Mouse (Mus musculus): ENCODE measurements around the gene Atp5d. TPM values are rescaled to one million over a fixed set of nuclear protein-coding genes. Genes with fewer than 3 reads are reported as not detected.

Gene Atp5d
- total RNA-seq, 2 experiments from 2014 or later, result 982 to 996 TPM

- no peak for DNase-seq
Measured at GRCm38 (mm10) chr10:80139975-80140665, 1.7 kb downstream of the Atp5d start.

DNA sequence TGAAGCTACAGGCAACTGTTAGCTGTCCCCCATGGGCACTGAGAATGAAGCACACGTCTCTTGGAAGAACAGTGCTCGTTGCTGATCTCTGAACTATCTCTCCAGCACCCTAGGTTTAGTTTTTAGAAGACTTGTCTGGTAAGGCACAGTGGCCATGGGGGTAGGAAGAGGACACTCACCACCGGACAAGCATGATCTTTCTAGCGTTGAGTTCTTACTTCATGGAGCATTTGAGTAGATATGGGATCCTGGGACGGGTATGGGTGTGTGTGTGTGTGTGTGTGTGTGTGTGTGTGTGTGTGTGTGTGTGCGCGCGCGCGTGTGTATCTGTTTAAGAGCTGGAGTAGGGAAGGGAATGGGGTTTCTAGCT lies 2.2 kb downstream of the Atp5d start, which contains the start of gene Cbarp:
Gene Cbarp, minus strand, starts transcription at position 170 of the 370 bp plus-strand sequence.
- DNase-seq, result no peak

GRCm38 (mm10) chr10:80141243-80141642 lies 2.8 kb downstream of the Atp5d start:
- DNase-seq, result peak; percentile 97

DNA sequence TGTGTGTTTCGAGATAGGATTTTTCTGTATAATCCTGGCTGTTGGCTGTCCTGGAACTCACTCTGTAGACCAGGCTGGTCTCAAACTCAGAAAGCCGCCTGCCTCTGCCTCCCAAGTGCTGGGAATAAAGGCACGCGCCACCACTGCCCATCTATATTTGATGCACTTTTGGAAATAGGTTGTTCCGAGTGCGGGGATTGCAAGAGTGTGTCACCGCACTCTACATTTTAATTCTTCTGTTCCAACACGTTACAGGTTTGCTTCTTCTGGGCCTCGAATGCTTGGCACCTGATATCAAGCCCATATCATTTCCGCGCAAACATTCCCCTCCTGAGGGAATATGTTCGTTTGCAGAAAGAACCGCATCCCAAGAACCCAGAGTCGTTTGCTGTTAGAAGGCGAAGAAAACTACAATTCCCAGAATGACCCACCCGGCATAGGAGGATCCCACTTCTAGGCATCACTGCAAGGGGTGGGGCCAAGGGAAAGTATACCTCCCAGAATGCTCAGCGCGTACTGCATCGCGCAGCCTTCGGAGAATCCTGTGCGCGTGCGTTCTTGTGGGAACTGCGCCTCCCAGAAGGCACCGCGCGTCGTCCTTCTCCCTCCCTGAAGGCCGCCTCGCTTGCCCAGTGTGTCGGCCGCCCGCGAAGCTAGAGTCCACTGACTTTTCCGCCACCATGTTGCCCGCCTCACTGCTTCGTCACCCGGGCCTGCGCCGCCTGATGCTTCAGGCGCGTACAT lies 3.5 kb downstream of the Atp5d start:
- peak; percentile 95 for DNase-seq

- peak; percentile 68 for DNase-seq
Measured at GRCm38 (mm10) chr10:80142530-80142925, 4.1 kb downstream of the Atp5d start.

GRCm38 (mm10) chr10:80143664-80144063 lies 5.2 kb downstream of the Atp5d start:
- no peak for DNase-seq

DNA sequence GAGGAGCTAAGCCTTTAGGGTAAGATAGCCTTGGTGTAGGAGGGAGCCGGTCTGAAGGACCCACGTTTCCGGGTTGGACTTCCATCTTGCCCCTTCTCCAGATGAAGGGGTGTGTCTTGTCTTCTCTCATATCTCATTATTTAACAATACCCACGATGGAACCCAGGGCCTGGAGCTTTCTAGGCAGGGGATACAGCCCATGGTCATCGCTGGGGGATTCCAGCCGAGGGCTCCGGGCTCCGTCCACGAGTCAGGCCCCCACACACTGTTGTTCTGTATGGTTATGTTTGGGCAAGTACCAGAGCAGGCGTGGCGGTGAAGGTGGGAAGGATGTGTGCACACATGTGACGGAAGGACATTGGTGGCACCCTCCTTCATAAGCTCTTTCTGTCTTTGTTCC lies 5.7 kb downstream of the Atp5d start:
- DNase-seq, result no peak

GRCm38 (mm10) chr10:80144864-80145838 lies 6.7 kb downstream of the Atp5d start:
- DNase-seq, result peak; percentile 85

- DNase-seq, result peak; percentile 67
Measured at GRCm38 (mm10) chr10:80145896-80146295, 7.5 kb downstream of the Atp5d start.

GRCm38 (mm10) chr10:80146568-80147011 lies 8.2 kb downstream of the Atp5d start:
- peak; percentile 47 for DNase-seq

DNA sequence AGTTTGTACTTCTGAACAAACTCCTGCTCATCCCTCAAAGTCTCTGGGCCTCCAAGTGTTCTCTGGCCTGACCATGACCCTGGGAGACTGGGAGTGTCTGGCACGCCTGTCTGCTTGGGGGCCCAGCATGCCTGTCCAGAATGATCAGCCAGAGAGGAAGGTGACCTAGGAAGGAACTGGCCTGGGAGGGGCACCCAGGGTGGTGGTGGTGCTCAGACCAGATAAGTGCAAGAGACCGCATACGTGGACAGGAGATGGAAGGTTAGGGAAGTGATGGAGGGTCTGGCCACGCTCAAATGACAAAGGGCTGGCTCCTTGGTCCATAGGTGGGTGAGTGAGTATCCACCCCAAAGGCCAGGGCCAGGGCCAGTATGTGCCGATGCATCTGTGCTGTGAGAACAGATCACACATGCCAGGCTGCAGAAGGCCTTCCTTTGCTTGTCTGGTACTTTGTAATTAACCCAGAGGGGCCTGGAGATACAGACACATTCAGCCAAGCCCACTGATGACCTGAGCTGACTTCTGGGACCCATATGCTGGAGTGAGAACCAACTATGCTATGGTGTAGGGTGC lies 8.8 kb downstream of the Atp5d start:
- DNase-seq, result peak; percentile 48

DNA sequence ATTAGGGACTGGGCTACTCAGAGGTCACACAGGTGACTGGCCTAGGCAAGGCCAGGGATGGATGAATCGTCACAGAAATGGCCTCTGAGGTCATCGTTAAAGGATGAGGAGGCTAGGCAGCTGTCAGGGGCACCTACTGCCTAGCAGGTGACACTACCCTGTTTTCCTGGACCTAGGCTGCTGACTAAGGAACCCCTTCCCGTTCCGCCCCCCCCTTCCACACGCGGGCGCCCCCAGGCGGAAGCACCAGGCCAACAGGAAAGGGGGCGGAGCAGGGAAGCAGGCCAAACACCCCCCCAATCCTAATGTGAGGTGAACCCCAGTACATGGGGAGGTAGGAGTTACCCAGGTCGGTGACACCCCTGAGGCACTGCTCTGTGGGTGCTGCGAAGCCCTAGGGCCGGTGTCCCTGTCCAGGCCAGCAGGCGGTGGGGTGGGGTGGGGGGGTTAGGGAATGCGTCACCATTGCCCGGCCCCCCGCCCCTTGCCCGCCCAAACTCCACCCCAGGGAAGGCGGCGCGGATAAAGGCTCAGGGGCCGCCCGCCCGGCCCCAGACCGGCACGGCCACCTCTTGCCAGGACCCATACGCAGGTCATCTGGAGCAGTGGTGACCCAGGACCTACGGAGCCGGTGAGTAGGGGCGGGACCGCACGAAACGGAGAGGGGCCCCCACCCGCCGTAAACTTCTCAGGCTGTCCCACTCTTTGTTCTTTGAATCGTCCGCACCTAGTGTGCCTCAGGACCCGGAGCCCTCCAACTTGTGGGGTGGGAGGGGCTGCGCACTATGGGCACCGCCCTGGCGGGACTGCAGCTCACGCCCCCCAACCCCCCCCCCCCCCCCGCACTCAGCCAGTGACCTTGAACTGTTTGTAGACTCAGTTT lies 9.5 kb downstream of the Atp5d start, which contains the start of gene Midn:
Gene Midn, plus strand, starts transcription at position 554 of the 883 bp plus-strand sequence.
- DNase-seq, result peak; percentile 95

- DNase-seq, result peak; percentile 97
Measured at GRCm38 (mm10) chr10:80148610-80149290, 10.3 kb downstream of the Atp5d start.

- peak; percentile 98 for DNase-seq
Measured at GRCm38 (mm10) chr10:80149291-80150225, 11.1 kb downstream of the Atp5d start.

GRCm38 (mm10) chr10:80150226-80151210 lies 12.1 kb downstream of the Atp5d start:
- peak; percentile 75 for DNase-seq

GRCm38 (mm10) chr10:80151211-80152034 lies 13.0 kb downstream of the Atp5d start:
- DNase-seq, result peak; percentile 82
